Mouse (Mus musculus) lung, adult 2 months (tissue): Measurements from ENCODE around the gene Nav2. TPM values are rescaled to one million over a fixed set of nuclear protein-coding genes. Genes with fewer than 3 reads are reported as not detected.

Experiments
- DNase-seq: peaks from one replicate; pipeline ENCODE4 v3.0.0; 2022
- H3K4me1 ChIP-seq: fragments of 200-500 bp; 2 replicates; pipeline ENCODE4 v1.6.1; 2011; ENCODE audit warnings: low read length; ENCODE audit not compliant: control insufficient read depth, insufficient read depth
- H3K4me3 ChIP-seq: fragments of 200-500 bp; replicated peaks from 2 replicates; pipeline ENCODE3; 2011; ENCODE audit warnings: low read depth, mild to moderate bottlenecking, control low read depth, low read length; ENCODE audit errors: extremely low read depth
- CTCF ChIP-seq: fragments of 200-500 bp; IDR thresholded peaks from 2 replicates; pipeline ENCODE4 v1.5.1; 2011; ENCODE audit warnings: mild to moderate bottlenecking, low read length, control low read depth; ENCODE audit not compliant: insufficient read depth
- POLR2A ChIP-seq: fragments of 200-500 bp; IDR thresholded peaks from 2 replicates; pipeline ENCODE4 v1.6.1; 2011; ENCODE audit warnings: low read depth, mild to moderate bottlenecking, control low read depth, low read length, borderline replicate concordance; ENCODE audit errors: extremely low read depth
- WGBS: fragments of 180-500 bp; shearing (Covaris S2); methylation state at CpG from one replicate; pipeline ENCODE4 v1.1.7; 2018; 5-methylcytosine and 5-hydroxymethylcytosine counted together
- polyA plus RNA-seq: library from polyadenylated mRNA; depleted of rRNA; stranded (reverse); fragments of >200 nt; gene quantifications from 2 replicates; pipeline ENCODE4 v1.2.3, GENCODE M21; 2012

The Nav2 gene
- polyA plus RNA-seq, 1 experiment: 33.9 TPM

GRCm38 (mm10) chr7:49497426-49497892, 588.9 kb downstream of the Nav2 start:
- TF ChIP-seq CTCF (no peak), POLR2A (no peak)
- WGBS: 58% methylated on average over 4 of the region's 4 CpGs
- DNase-seq: no peak
- Histone ChIP-seq H3K4me3 (no peak overlapping the region), H3K4me1 (no peaks in the 10 kb centered on the region)

- 77% methylated on average over 6 of the region's 6 CpGs for WGBS
- TF ChIP-seq CTCF (no peak), POLR2A (no peak)
- Histone ChIP-seq H3K4me3 (no peak overlapping the region), H3K4me1 (no peaks in the 10 kb centered on the region)
- DNase-seq: no peak
Observed at GRCm38 (mm10) chr7:49499598-49499997, 591.1 kb downstream of the Nav2 start.

- no peak for TF ChIP-seq POLR2A
- no peak for TF ChIP-seq CTCF
- 93% methylated on average over 5 of the region's 5 CpGs for WGBS
- no peak for DNase-seq
- Histone ChIP-seq H3K4me1 (no peaks in the 10 kb centered on the region), H3K4me3 (no peak overlapping the region)
Observed at GRCm38 (mm10) chr7:49500916-49501315, 592.4 kb downstream of the Nav2 start.

GRCm38 (mm10) chr7:49503419-49503818, 594.9 kb downstream of the Nav2 start:
- TF ChIP-seq POLR2A (no peak), CTCF (no peak)
- no peak overlapping the region for H3K4me3 ChIP-seq
- WGBS: 60% methylated on average over 8 of the region's 8 CpGs
- H3K4me1 ChIP-seq: no peaks in the 10 kb centered on the region
- DNase-seq: no peak

GRCm38 (mm10) chr7:49503881-49504280, 595.4 kb downstream of the Nav2 start:
- no peak overlapping the region for H3K4me3 ChIP-seq
- WGBS: 59% methylated on average over 2 of the region's 2 CpGs
- TF ChIP-seq CTCF (no peak), POLR2A (no peak)
- no peaks in the 10 kb centered on the region for H3K4me1 ChIP-seq
- no peak for DNase-seq

GRCm38 (mm10) chr7:49504297-49504696, 595.8 kb downstream of the Nav2 start:
- WGBS: 37% methylated on average over 3 of the region's 3 CpGs
- no peak for DNase-seq
- Histone ChIP-seq H3K4me1 (no peaks in the 10 kb centered on the region), H3K4me3 (no peak overlapping the region)
- no peak for TF ChIP-seq POLR2A
- no peak for TF ChIP-seq CTCF

GRCm38 (mm10) chr7:49505024-49505423, 596.5 kb downstream of the Nav2 start:
- Histone ChIP-seq H3K4me3 (no peak overlapping the region), H3K4me1 (no peaks in the 10 kb centered on the region)
- TF ChIP-seq POLR2A (no peak), CTCF (no peak)
- DNase-seq: no peak
- 57% methylated on average over 3 of the region's 3 CpGs for WGBS

- DNase-seq: no peak
- Histone ChIP-seq H3K4me3 (no peak overlapping the region), H3K4me1 (no peaks in the 10 kb centered on the region)
- TF ChIP-seq POLR2A: no peak
- no peak for TF ChIP-seq CTCF
- 69% methylated on average over 12 of the region's 12 CpGs for WGBS
Observed at GRCm38 (mm10) chr7:49506085-49506820, 597.7 kb downstream of the Nav2 start.

GRCm38 (mm10) chr7:49507943-49508506, 599.5 kb downstream of the Nav2 start:
- no peak for DNase-seq
- WGBS: 71% methylated on average over 7 of the region's 7 CpGs
- no peaks in the 10 kb centered on the region for H3K4me1 ChIP-seq
- H3K4me3 ChIP-seq: no peak overlapping the region
- TF ChIP-seq POLR2A (no peak), CTCF (no peak)
